Mouse (Mus musculus) T-cell, adult 2 months (primary cell): ENCODE data around the gene Sorbs1.

Experiments used
- DNase-seq: peaks from one replicate; pipeline ENCODE4 v3.0.0; 2022; ENCODE audit warnings: low spot score

Gene Sorbs1

DNA sequence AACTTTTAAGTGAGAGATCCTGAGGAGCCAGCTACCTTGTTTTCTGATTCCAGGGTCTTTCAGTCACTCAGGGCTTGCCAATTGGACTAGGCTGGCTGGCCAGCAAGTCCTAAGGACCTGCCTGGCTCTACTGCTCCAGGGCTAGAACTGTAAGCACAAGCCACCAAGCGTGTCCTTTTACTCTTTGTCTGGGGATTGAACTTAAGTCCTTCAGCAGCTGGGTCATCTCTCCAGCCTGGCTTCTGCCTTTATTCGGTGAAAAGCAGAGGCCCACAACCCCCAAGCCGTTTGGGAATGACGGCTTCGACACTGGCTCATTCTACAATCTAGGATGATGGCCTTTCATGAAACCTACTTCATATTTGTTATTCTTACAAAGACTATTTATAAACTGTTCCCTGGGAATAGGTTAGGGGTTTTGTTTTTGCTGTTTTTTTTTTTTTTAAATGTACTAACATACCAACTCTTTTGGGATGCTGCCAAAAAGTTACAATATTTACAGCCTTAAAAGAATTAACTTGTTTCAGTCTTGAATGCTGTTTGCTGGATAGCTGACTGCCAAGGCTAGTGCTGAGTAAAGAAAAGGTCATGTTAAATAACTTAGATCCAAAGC, 167.2 kb downstream of the Sorbs1 start:
- DNase-seq, result no peak

DNA sequence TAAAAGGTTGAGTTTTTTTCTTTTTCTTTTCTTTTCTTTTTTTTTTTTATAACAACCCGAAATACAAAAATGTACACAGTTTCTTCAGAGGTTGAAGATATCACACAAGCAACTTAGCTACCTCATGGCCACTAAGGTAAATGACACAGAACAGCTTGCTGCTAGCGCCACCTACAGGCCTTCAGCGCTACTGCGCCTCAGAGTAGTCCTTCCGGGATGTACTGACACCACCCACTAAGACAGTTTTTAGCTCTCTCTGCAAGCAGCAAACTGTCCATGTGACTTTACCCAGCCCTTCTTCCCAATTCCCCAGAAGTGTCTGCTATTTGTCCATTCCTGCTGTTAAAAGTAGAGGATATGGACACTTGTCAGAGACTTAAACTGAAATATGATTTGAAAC, 167.9 kb downstream of the Sorbs1 start:
- DNase-seq, result peak; percentile 59

DNA sequence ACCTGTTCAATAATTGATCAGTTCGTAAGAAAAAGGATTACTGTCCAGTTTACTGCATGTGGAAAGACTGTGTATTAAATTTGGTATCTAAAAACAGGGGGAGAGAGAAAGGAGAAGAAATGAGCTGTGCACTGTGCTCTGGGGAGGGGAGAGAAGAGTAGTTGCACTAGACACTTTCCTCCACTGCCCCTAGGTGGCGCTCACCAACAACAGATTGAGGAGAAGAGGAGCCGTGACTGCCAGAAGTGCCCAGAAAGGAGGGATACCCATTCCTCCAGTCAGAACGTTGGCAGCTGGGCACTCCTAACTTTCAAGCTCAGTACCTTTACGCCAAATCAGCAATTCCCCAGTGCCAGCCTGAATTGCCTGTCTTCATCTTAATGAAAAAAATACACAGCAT, 170.6 kb downstream of the Sorbs1 start:
- peak; percentile 57 for DNase-seq

DNA sequence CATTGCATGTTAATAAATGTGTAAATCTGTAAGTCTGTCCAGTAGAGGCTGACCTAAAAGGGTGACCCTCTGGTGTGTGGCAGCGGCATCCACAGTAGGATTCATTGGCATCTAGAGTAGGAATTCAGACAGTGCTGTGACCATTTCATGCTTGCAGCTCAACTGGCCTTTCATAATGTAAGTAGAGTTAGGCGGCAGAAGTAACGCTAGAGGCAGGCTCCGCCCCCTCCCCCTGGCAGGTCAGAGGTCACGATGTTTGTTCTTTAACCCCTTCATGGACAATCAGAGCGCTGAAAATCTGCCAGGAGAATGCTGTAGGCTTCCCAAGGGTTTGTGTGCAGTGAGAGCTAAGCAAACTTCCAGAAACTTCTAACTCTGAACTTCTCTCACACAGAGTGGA, 172.4 kb downstream of the Sorbs1 start:
- DNase-seq, result no peak

DNA sequence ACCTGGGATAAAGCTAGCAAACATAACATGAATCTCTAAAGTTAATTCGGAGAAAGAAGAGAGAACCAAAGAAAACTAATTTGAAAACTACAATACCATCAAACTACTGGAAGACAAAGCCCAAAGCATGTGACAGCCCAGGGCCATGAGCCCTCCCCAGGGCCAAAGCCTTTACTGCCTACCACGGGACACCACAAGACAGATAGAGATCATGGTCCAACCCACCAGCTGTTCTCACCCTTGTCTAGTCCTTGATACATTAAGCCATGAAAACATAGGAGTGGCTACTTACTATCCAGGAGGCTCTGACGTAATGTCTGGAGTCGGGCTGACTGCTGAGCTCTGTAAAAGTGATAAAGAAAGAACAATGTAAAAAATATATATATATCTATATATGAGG, 176.9 kb downstream of the Sorbs1 start:
- no peak for DNase-seq

DNA sequence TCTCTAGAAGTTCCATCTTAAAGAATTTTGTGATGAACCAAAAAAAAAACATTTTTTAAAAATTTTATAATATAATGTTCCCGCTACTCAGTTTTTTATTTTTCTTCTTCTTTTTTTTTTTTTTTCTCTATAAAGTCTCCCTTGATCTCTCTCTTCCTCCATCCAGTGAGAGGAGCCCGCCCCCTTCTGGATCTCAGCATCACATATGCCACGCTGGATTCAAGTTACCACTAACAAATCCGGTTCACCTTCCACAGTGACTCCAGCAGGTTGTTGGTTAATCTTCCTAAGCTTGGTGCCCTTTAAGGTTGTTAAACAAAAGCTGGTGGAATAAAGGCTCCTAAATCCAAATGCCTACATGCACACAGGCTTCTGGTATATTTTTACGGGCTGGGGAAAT, 179.7 kb downstream of the Sorbs1 start:
- no peak for DNase-seq

DNA sequence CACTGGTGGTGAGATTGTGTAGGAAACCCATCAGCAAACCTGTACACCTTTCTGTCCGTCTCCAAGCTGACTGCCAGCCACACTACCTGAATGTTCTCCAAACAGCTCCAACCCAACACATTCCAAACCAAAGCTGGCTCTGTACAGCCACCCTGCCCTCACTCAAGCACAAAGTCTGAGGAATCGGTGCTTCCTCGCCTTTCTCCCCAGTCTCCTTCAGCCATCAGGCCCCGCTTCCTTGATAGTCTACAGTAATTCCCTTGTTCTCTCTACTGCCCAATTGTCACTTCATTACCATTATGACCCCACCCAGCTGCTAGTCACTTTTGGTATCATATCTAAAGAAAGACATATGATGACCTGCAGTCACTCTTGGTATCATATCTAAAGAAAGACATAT, 180.5 kb downstream of the Sorbs1 start:
- DNase-seq, result no peak

DNA sequence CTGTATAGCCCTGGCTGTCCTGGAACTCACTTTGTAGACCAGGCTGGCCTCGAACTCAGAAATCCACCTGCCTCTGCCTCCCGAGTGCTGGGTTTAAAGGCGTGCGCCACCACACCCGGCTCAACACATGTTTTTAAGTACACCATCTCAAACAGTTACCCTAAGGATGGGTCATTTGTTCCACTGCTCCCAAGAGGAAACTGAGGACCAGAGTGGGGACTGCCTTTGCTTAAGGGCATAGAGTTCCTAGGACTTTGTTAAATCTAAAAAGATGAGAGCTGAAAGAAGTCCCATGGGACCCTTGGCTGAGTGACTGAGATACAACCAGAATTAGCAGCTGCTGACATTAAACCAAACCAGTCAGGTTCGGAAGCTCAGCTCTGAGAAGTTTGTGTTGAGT, 181.3 kb downstream of the Sorbs1 start:
- DNase-seq, result no peak

DNA sequence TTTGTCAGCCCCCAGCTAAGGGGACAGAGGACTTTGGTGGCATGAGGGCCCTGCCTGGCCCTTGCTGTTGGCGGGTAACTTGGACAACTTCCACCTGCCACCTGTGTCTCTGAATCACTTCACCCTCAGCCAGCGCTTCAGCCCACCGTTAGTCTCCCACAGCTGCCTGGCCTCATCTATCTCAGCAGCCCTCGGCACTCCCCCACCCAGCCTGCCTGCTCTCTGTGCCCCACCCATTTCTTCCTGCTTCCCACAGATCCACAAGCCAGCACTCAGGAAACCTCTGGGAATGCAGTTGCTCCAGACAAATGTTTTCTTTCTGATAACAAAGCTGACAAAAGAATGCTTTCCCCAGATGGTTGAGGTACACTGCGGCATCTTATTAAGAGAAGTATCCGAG, 181.7 kb downstream of the Sorbs1 start:
- DNase-seq, result no peak

DNA sequence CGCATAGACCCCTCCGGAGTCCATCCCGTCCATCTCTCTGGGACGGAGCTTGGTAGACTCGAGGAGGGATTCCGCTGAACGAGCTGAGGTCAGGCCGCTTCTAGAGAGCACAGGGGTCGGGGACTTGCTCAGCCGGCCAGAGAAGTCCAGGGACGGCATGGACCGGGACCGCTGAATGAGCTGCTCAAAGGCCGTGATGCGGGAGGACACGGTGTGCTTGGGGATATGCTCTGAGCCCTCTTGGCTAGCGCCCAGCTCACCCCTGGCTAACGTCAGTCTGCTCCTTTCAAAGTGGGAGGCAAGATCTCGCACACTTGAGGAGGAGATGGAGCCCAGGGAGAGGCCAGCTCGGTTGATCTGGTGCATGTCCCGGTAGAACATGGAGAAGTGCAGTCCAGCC, 187.5 kb downstream of the Sorbs1 start:
- DNase-seq, result no peak

DNA sequence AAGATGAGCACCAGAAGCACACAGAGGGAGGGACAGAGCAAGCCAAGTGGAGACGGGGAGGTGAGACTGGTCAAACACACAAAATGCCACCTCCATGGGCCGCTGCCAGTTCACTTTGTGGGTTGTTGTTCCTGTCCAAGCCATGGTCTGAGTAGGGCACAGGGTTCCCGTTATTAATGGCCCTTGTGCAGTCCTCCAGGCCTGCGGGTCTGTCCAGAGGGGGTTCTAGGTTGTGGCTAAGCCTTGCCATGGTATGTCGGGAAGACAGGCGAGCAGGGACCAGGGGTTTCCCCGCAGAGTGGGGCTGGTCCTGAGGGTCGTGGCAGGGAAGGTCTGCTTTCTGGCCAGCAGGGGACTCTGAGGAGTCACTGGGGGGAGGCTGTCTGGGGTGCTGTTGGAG, 188.2 kb downstream of the Sorbs1 start:
- DNase-seq, result no peak

DNA sequence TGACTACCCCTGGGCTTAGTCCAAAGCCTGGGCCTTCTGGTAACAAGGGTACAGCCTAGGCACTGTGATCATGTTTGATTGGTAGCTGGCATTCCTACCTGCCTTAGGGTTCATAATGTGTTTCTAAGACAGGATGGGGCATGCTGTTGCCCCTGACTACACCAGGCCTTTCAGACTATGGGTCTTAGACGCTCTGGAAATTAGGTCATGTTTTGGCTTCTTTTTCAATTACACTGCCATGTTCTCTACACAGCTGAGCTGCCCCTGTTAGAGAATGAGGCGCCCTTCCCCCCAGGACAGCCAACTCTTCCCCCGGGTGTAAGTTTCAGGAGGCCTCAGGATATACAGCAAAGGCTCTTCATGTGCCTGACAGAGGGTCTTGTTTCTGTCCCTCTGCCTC, 191.4 kb downstream of the Sorbs1 start:
- DNase-seq, result no peak

DNA sequence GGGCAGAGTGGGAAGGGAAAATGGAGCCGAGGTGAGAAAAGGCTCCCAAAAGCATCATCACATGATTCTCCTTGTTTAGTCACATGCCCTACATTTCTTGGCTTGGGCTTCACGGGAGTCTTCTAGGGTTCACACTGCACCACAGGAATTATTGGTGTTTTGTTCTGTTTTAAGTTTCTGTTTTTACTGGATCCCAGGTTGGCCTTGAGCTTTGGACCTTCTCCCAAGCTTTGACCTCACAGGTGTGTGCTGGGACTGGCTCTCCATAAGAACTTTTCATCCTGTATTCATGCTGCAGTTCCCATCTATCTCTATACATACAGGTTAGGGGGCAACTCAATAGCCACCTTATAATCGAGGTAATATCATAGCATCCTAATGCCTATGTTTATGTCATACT, 194.4 kb downstream of the Sorbs1 start:
- no peak for DNase-seq

DNA sequence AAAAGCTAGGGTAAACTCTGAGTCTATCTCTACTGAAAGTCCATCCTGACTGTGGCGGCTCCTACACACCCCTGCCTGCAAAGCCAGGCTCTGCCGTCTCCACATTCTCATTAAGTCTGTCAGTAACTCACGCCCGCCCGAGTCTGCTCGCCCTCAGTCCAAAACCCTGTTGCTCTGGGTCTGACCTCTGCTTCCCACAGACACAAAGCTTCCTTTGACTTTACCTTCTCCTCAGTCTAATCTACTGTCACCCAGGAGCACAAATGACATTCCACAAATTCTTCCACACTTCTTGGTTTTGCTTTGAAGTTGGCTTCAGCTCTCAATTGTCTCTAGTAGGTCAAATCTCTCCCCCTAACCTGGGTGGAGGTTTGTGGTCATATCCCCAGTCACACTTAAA, 195.1 kb downstream of the Sorbs1 start:
- DNase-seq, result no peak

DNA sequence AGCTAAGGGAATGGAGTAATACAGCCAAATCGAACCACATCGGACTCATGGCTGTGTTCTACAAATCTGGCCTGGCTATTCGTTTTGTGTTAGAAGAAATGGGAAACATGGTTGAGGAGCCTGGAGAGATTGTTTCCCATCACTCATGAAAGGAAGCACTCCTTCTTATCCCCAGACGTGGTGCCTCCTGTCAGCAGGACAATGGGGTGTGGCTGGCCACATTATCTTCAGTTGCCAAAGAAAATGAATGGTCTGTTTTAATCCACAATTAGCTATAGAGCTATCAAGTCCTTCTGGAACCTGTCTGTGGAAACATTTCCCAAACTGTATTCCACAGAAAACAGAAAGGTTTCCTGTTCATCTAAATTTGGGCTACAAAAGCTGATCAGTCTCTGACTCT, 196.6 kb downstream of the Sorbs1 start:
- DNase-seq, result no peak

DNA sequence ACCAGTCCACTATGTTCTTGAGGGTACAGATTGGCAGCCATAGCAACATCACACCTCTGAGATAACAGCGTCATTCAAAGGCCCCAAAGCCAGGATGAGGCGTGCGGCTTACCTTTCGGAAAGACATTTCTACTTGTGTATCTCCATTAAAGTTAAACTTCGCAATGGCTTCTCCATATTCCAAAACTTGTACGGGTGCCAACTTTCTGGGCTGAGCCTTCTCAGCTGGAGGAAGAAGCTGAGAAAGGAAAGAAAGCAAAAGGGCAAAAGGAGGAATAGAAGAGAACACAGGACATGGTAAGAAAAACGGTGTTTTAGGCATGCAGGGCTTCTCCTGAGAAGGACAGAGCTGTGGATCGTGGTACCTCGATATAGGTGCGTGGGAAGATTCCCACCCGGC, 199.3 kb downstream of the Sorbs1 start:
- DNase-seq, result no peak

DNA sequence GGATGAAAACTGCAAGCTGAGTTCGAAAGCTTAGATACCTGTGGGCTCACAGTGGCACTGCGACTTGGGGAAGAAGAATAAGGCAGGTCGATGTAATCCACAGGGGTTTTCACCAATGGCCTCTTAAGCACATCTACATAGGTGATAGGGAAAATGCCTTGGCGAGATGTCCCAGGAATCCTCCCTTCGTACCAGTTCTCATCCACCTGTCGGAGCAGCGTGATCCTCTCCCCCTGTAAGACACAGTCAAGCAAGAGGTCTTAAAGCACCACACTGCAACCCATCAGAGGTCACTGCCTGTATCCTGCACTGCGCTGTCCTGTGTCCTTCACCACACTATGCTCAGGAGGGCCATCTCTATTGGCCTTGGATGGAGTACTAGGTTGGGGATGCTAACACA, 201.9 kb downstream of the Sorbs1 start:
- DNase-seq, result no peak

DNA sequence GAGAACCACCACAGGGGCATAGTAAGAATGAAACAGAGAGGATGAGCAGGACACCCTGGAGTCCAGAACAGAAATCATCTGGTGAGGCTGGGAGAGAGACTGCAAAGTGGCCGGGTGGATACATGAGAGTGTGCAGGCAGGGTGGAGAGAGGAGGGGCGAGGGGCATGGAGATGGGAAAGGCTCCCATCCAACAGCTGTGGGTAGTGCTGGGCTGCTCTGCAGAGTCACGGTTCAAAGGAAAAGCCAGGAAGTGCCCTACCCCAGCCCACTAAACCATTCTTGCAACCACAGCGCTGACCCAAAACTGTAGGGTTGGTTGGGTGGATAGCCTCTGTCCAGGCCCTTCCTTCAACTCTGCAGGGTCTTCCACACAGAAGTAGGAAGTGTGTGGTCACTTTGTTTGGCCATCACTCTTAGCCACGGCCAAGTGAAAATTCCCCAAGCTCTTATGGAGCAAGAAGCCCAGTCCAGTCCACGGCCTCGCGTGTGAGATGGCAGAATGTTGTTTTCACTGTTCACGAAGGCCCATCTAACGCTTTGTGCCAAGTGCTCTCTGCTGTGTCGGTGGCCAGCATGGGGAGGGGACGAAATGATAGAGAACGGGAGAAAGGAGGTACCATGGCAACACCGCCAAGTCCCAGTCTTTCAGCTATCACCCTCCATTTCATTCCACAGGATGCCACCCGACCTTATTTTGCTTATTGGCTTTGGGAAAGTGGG, 203.0 kb downstream of the Sorbs1 start:
- no peak for DNase-seq

DNA sequence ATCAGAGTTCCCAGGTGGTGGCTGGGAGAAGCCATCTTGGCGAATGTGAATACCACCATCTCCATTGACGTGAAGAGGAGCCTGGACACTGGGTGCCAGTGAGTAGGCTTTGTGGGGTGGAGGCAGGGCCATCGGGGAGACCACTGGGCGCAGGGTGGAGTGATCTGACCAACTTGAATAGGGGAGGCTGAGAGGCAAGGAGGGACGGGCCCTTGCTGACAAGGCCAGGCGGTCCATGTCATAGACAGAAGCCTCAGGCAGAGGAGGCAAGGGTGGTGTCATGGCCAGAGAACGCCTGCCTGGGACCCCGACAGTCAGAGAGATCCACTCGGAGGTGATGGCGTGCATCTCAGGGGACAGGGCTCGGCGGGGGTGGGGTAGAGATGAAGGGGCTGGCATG, 203.7 kb downstream of the Sorbs1 start:
- DNase-seq, result no peak

DNA sequence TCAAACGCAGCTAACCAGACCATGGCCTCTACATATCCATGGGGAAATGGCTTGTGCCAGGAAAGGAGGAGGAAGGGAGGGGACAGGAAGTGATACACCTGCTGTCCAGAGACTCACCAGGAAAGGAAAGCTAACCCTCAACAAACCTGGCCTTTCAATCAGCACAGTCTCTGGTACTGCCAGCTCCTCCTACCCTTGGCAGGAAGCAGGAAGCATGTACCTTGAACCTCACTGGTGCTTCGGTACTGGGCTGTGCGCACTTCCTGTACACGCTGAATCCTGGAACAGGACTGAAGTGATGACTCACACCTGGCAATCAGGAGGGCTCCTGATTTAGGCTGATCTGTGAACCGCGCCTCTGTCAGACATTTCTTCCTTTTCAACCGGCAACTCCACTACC, 206.0 kb downstream of the Sorbs1 start:
- DNase-seq, result no peak

DNA sequence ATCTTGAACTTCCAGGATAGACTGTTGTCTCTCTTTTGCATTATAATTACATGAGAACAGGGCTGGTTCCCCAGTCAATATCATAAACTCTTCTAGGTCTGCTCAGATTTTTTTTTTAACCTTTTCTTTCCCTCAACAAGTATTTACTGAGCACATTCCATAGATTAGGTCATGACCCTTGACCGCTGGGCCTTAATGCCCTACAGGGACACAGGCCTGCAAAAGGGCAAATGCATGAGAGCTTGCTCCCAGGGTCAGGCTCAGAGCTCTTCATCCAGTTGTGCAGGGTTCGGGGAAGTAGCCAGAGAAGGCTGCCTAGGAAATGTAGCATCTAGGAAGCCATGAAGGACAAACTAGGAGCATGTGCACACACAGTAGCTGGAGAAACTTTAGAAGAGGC, 206.9 kb downstream of the Sorbs1 start:
- DNase-seq, result no peak

DNA sequence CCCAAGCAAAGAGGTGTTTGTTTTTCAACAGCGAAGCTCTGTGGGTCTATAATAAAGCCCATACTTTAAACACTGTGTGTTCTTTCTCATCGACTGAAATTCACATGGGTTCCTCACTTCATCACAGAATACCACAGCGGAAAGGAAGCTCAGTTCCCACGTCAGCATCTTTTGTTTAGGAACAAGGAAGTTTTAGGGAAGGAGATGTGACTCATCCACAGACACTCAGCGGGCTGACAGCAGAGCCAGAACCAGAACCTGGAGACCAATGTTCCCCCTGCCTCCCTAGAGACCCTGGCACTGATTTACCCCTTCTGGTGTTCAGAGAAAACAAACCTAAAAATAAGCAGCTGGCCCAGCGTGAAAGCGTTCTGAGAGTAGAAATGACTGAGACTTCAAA, 208.1 kb downstream of the Sorbs1 start:
- no peak for DNase-seq

DNA sequence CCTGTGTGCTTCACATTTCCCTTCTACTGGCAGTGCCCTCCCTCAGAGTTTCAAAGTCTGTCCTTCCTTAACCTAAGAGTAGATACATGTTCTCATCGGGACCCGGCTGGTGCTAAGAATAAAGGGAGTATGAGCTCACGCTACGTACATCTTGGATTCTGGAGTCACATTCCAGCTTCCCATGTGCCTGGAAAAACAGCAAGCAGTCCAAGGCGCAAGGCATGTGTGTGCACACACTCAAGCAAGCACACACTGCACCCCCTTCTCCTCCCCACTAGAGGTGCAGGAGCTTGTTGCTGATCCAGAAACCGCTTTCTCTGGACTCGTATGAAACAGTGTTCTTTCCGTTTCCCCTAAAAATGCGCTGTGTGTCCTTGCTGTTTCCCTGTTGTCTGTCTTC, 210.7 kb downstream of the Sorbs1 start:
- DNase-seq, result no peak

DNA sequence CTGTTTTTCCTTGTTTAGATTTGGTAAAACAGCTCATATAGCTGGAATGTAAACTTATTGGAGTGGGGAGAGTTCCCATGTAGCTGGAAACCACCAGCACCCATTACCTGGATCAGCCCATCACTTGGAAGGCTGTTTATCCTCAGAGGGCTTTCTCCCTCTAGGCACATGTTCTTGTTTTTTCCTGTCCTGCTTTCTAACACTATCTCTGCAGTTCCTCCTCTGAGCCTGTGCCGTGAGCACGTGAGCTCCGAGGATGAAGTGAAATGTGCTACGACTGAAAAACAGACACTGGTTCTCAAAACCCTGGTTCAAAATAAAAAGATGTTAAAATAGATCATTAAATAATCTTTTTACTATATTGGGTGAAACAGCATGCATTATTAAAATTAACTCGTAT, 211.1 kb downstream of the Sorbs1 start:
- no peak for DNase-seq
